Mouse (Mus musculus) stomach, postnatal 0 days (tissue): Measurements from ENCODE around the gene Cacng2.

Source experiments
- CTCF ChIP-seq: IDR thresholded peaks from 2 replicates; pipeline ENCODE4 v1.5.1; 2016; ENCODE audit warnings: antibody characterized with exemption, low read depth, mild to moderate bottlenecking, moderate library complexity
- EP300 ChIP-seq: optimal IDR thresholded peaks from 2 replicates; pipeline ENCODE3; 2016; ENCODE audit warnings: antibody characterized with exemption

DNA sequence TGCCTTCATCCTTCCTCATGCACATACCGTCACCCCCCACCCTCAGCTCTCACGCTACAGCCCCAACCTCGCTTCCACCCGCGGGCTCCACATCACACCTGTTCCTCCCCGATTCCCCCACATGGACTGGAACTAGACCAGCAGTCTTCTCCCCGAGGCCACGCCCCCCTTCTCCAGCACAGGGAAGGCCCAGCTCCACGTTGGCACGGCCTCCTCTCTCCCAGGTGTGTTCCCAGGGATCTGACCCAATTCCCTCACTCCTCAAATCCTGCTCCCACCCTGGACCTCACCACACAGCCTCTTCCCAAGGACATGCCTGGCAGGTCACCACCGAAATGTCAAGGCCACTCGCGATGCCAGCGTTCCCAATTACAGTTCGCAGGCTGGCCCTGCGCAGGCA lies 23.8 kb downstream of the Cacng2 start:
- TF ChIP-seq CTCF, result no peak
- no peak for TF ChIP-seq EP300
